Mouse (Mus musculus) gastrocnemius, postnatal 36 days (tissue): ENCODE measurements around the gene Wdfy3. TPM values are rescaled to one million over a fixed set of nuclear protein-coding genes. Genes with fewer than 3 reads are reported as not detected.
A peak's percentile ranks its signal among the peaks of the same experiment; 100 is the strongest.
"Not testable (repeated sequence)": the region's sequence is repeated elsewhere in the genome, so short reads cannot be mapped to it uniquely, and the experiment has no call there.

ENCODE experiments used
- DNase-seq, 2 experiments: peaks; one replicate each; pipeline ENCODE4 v3.0.0; 2022
- intact Hi-C: fragments of 180-260 bp; cut with DNase I; formaldehyde crosslinking; loops from one replicate; pipeline ENCODE4 v1.15.1; 2025
- total RNA-seq, 2 experiments: library from RNA; stranded (reverse); gene quantifications; 2 replicates each; pipeline ENCODE4 v1.2.3; 2021

Gene Wdfy3
- total RNA-seq, 2 experiments from 2014 or later, result 18.3 to 21.2 TPM

GRCm38 (mm10) chr5:101957419-101957818 lies 112.3 kb downstream of the Wdfy3 start:
- intact Hi-C loops, result no loop called here
- DNase-seq, result no peak

GRCm38 (mm10) chr5:101954393-101955340 lies 115.1 kb downstream of the Wdfy3 start:
- intact Hi-C loops, result no loop called here
- DNase-seq, result no peak

- intact Hi-C loops, result no loop called here
Measured at GRCm38 (mm10) chr5:101951918-101952317, 117.8 kb downstream of the Wdfy3 start.

GRCm38 (mm10) chr5:101949323-101949722 lies 120.4 kb downstream of the Wdfy3 start:
- no peak for DNase-seq
- intact Hi-C loops, result no loop called here

More at GRCm38 (mm10) chr5:101951918-101952317, 117.8 kb downstream of the Wdfy3 start:
- DNase-seq, result no peak

GRCm38 (mm10) chr5:101948641-101949040 lies 121.1 kb downstream of the Wdfy3 start:
- intact Hi-C loops, result no loop called here
- DNase-seq, result no peak

- intact Hi-C loops, result no loop called here
- no peak for DNase-seq
Measured at GRCm38 (mm10) chr5:101945731-101946130, 124.0 kb downstream of the Wdfy3 start.

GRCm38 (mm10) chr5:101937909-101938596 lies 131.7 kb downstream of the Wdfy3 start:
- no peak for DNase-seq
- intact Hi-C loops, result loop anchor here (10.0 kb wide), 1 partner anchor 137 kb away; no protein-coding TSS in a partner anchor

GRCm38 (mm10) chr5:101937362-101937761 lies 132.4 kb downstream of the Wdfy3 start:
- no peak for DNase-seq
- intact Hi-C loops, result loop anchor here (10.0 kb wide), 1 partner anchor 137 kb away; no protein-coding TSS in a partner anchor

- DNase-seq, result peak; percentile 29 to 31
- intact Hi-C loops, result loop anchor here (10.0 kb wide), 1 partner anchor 139 kb away; no protein-coding TSS in a partner anchor
Measured at GRCm38 (mm10) chr5:101935893-101936292, 133.8 kb downstream of the Wdfy3 start.

- intact Hi-C loops, result loop anchor here (10.0 kb wide), 1 partner anchor 140 kb away; no protein-coding TSS in a partner anchor
- DNase-seq, result no peak
Measured at GRCm38 (mm10) chr5:101934629-101935028, 135.1 kb downstream of the Wdfy3 start.

GRCm38 (mm10) chr5:101932971-101933810 lies 136.5 kb downstream of the Wdfy3 start:
- no peak for DNase-seq
- intact Hi-C loops, result loop anchor here (10.0 kb wide), 1 partner anchor 142 kb away; no protein-coding TSS in a partner anchor

- intact Hi-C loops, result loop anchor here (10.0 kb wide), 1 partner anchor 143 kb away; no protein-coding TSS in a partner anchor
- no peak for DNase-seq
Measured at GRCm38 (mm10) chr5:101931997-101932396, 137.7 kb downstream of the Wdfy3 start.

GRCm38 (mm10) chr5:101926311-101926710 lies 143.4 kb downstream of the Wdfy3 start:
- no peak for DNase-seq
- intact Hi-C loops, result no loop called here

- intact Hi-C loops, result no loop called here
- no peak for DNase-seq
Measured at GRCm38 (mm10) chr5:101923710-101924109, 146.0 kb downstream of the Wdfy3 start.

- intact Hi-C loops, result no loop called here
- DNase-seq, result no peak
Measured at GRCm38 (mm10) chr5:101919559-101919958, 150.2 kb downstream of the Wdfy3 start.

- intact Hi-C loops, result no loop called here
- no peak for DNase-seq
Measured at GRCm38 (mm10) chr5:101909468-101909867, 160.3 kb downstream of the Wdfy3 start.

- DNase-seq, result no peak
- intact Hi-C loops, result no loop called here
Measured at GRCm38 (mm10) chr5:101905624-101906023, 164.1 kb downstream of the Wdfy3 start.

GRCm38 (mm10) chr5:101904841-101905240 lies 164.9 kb downstream of the Wdfy3 start:
- intact Hi-C loops, DNase-seq: not testable (repeated sequence)

- intact Hi-C loops, result no loop called here
- no peak for DNase-seq
Measured at GRCm38 (mm10) chr5:101902686-101903085, 167.0 kb downstream of the Wdfy3 start.

- intact Hi-C loops, result no loop called here
- no peak for DNase-seq
Measured at GRCm38 (mm10) chr5:101899981-101900380, 169.7 kb downstream of the Wdfy3 start.
